In the genomic region with DNA sequence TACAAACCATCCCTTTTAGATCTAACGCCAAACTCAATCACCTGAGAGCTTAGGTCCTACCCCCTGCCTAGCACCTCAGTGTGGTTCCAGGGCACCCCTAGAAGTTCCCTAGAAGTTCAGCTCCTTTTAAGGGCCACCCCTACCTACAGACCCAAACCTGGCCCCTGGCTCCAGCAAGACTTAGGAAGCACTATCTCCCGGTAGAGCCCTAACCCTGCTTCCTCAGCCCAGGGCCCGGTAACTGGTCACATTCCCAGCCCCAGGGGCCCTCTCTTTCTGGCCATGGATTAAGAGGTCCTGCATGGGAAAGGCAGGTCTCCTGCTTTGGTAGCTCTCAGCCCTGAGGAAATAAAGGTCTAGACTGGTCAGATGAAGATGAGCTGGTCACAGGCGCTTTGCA, we compare ENCODE assay signal across 11 mouse cellular contexts. TPM values are rescaled to one million over a fixed set of nuclear protein-coding genes. Genes with fewer than 3 reads are reported as not detected.
DNase-seq lines count a peak whose midpoint lies in the region; ATAC-seq and TF ChIP-seq lines count a peak whose summit lies in the region.
"Had no signal": no experiment of that assay in that cellular context is flagged by ENCODE, and none has a peak within 500 bp of the region (broad histone marks: within the 10 kb centered on the region; RNA-seq: fewer than 3 reads in every experiment).

No protein-coding gene starts in this region.

- ATAC-seq in hindbrain, embryonic 11.5 days (ENCODE audit: low FRiP score): no peak; the same call in 1 of the 2 replicates
- ATAC-seq in liver, embryonic 15.5 days (ENCODE audit: insufficient read depth): no peak
- no peak for ATAC-seq in stomach, postnatal 0 days (ENCODE audit: low FRiP score, low TSS enrichment)
- no peak for ATAC-seq in megakaryocyte progenitor cell, adult 5-6 weeks (replicated peaks; ENCODE audit: poor library complexity)
- no peak for ATAC-seq in inflammation-experienced regulatory T-cells, adult 6 months
- ATAC-seq: Patski had no signal

- H3K27ac ChIP-seq in testis, adult 2 months (ENCODE audit: control insufficient read depth, insufficient read depth, low read depth, low read length): no peak overlapping the region
- peak overlapping the region; percentile 96 for H3K27ac ChIP-seq in hindbrain, embryonic 11.5 days (ENCODE audit: low read depth, low read length)
- H3K27ac ChIP-seq in liver, embryonic 15.5 days (replicated peaks): no peak overlapping the region
- H3K27ac ChIP-seq in stomach, postnatal 0 days (replicated peaks): no peak overlapping the region

- H3K9me3 ChIP-seq in hindbrain, embryonic 11.5 days (ENCODE audit: control insufficient read depth, low read length): no peaks in the 10 kb centered on the region
- no peaks in the 10 kb centered on the region for H3K9me3 ChIP-seq in liver, embryonic 15.5 days (replicated peaks)
- H3K9me3 ChIP-seq in stomach, postnatal 0 days (ENCODE audit: control insufficient read depth, low read length): no peaks in the 10 kb centered on the region

- no peak for TF ChIP-seq CTCF in testis, adult 2 months (IDR thresholded peaks at IDR 0.05; ENCODE audit: control insufficient read depth, insufficient read depth, insufficient replicate concordance, low read depth, low read length)
- no peak for TF ChIP-seq CTCF in stomach, postnatal 0 days (IDR thresholded peaks at IDR 0.05; ENCODE audit: low read depth)

- H3K36me3 ChIP-seq in testis, adult 2 months (ENCODE audit: control insufficient read depth, insufficient read depth, low read length): no peaks in the 10 kb centered on the region
- peaks cover 3% of the 10 kb centered on the region; the same call in 1 of the 2 replicates for H3K36me3 ChIP-seq in hindbrain, embryonic 11.5 days (ENCODE audit: control insufficient read depth, insufficient read depth, low read length)
- H3K36me3 ChIP-seq in liver, embryonic 15.5 days (replicated peaks): no peaks in the 10 kb centered on the region
- H3K36me3 ChIP-seq in stomach, postnatal 0 days (ENCODE audit: control insufficient read depth, insufficient read depth, low read length): no peaks in the 10 kb centered on the region

- TF ChIP-seq POLR2A in testis, adult 2 months (IDR thresholded peaks at IDR 0.05; ENCODE audit: control insufficient read depth, low read depth, low read length): no peak

- peak overlapping the region; percentile 79 for H3K9ac ChIP-seq in hindbrain, embryonic 11.5 days (ENCODE audit: low read depth, low read length)
- H3K9ac ChIP-seq in liver, embryonic 15.5 days: no peak overlapping the region
- peak overlapping the region; percentile 5; the same call in 1 of the 2 replicates for H3K9ac ChIP-seq in stomach, postnatal 0 days (ENCODE audit: low read length)

- peak overlapping the region; percentile 10; the same call in 1 of the 2 replicates for H3K4me3 ChIP-seq in testis, adult 2 months (ENCODE audit: control insufficient read depth, low read depth, low read length)
- H3K4me3 ChIP-seq in hindbrain, embryonic 11.5 days (ENCODE audit: low read depth, low read length): peak overlapping the region; percentile 18
- no peak overlapping the region for H3K4me3 ChIP-seq in liver, embryonic 15.5 days (replicated peaks)
- H3K4me3 ChIP-seq in stomach, postnatal 0 days (ENCODE audit: low read depth, low read length): no peak overlapping the region

- 11% methylated on average over 4 of the region's 4 CpGs for WGBS in hindbrain, embryonic 11.5 days
- WGBS in liver, embryonic 15.5 days (ENCODE audit: insufficient replicate concordance): 29% methylated on average over 4 of the region's 4 CpGs
- WGBS in stomach, postnatal 0 days: 34% methylated on average over 4 of the region's 4 CpGs

- peaks cover 16% of the 10 kb centered on the region for H3K4me1 ChIP-seq in testis, adult 2 months (ENCODE audit: control insufficient read depth, insufficient read depth, low read length)
- peaks cover 22% of the 10 kb centered on the region; the same call in 1 of the 2 replicates for H3K4me1 ChIP-seq in hindbrain, embryonic 11.5 days (replicated peaks; ENCODE audit: control insufficient read depth, insufficient read depth, low read length)
- H3K4me1 ChIP-seq in liver, embryonic 15.5 days (replicated peaks): peaks cover 32% of the 10 kb centered on the region
- H3K4me1 ChIP-seq in stomach, postnatal 0 days (replicated peaks; ENCODE audit: control insufficient read depth, insufficient read depth): peaks cover 7% of the 10 kb centered on the region

- H3K27me3 ChIP-seq in testis, adult 2 months (ENCODE audit: control insufficient read depth, insufficient read depth, low read length): no peaks in the 10 kb centered on the region
- no peaks in the 10 kb centered on the region for H3K27me3 ChIP-seq in hindbrain, embryonic 11.5 days (ENCODE audit: control insufficient read depth, insufficient read depth, low read length)
- H3K27me3 ChIP-seq in liver, embryonic 15.5 days: peaks cover 34% of the 10 kb centered on the region
- H3K27me3 ChIP-seq in stomach, postnatal 0 days (ENCODE audit: control insufficient read depth, insufficient read depth, low read length): no peaks in the 10 kb centered on the region
- H3K27me3 ChIP-seq: Patski had no signal

- TF ChIP-seq EP300 in stomach, postnatal 0 days (optimal IDR thresholded peaks at IDR 0.05): no peak

- no peak for DNase-seq in testis, postnatal 10 days (ENCODE audit: low spot score)
- no peak for DNase-seq in hindbrain, embryonic 11.5 days (ENCODE audit: low spot score)
- no peak for DNase-seq in stomach, postnatal 0 days (ENCODE audit: low spot score)
- DNase-seq in embryo, embryonic 10 days (ENCODE audit: low spot score): no peak
- DNase-seq: kidney, adult 18-20 months had no signal

- peak overlapping the region; percentile 79 for H3K4me2 ChIP-seq in hindbrain, embryonic 11.5 days (replicated peaks; ENCODE audit: low read depth, low read length)
- peak overlapping the region; percentile 43 for H3K4me2 ChIP-seq in liver, embryonic 15.5 days
- peak overlapping the region; percentile 33; the same call in 1 of the 2 replicates for H3K4me2 ChIP-seq in stomach, postnatal 0 days (replicated peaks; ENCODE audit: low read depth)

RNA-seq across cellular contexts. Expression of a gene that starts 5.1 kb away (rescaled TPM):
- polyA plus RNA-seq in testis, adult 2 months (2012; rRNA removed): 1.6 and 2.4 TPM in 2 replicates
- 4.5 and 5.6 TPM in 2 replicates for polyA plus RNA-seq in hindbrain, embryonic 11.5 days (2014; fragmentation: Nextera tagmentation; extraction: Ambion mirVana)
- polyA plus RNA-seq in liver, embryonic 15.5 days (2015; fragmentation: Nextera tagmentation; extraction: Ambion mirVana): 0.31 TPM in 2 replicates
- polyA plus RNA-seq in stomach, postnatal 0 days (2015; fragmentation: Nextera tagmentation; extraction: Ambion mirVana): 2.0 and 4.4 TPM in 2 replicates
- 0.54 and 1.7 TPM in 2 replicates for total RNA-seq in megakaryocyte progenitor cell, adult 5-6 weeks (2015)
- total RNA-seq in megakaryocyte progenitor cell, adult 5-6 weeks (2017): 3.5 TPM in 1 of 2 replicates, not detected in the other
- not detected for polyA plus RNA-seq in inflammation-experienced regulatory T-cells, adult 6 months (2017; shearing (Covaris generic))
- total RNA-seq: liver, adult 2 months had no signal
- polyA plus RNA-seq: liver, adult 2 months had no signal

RNA-seq across cellular contexts. Expression of a gene that starts 32.1 kb away (rescaled TPM):
- 57.2 and 65.0 TPM in 2 replicates for polyA plus RNA-seq in testis, adult 2 months (2012; rRNA removed)
- 0.57 and 0.88 TPM in 2 replicates for polyA plus RNA-seq in hindbrain, embryonic 11.5 days (2014; fragmentation: Nextera tagmentation; extraction: Ambion mirVana)
- 0.25 and 0.41 TPM in 2 replicates for polyA plus RNA-seq in liver, embryonic 15.5 days (2015; fragmentation: Nextera tagmentation; extraction: Ambion mirVana)
- 0.28 and 0.40 TPM in 2 replicates for polyA plus RNA-seq in stomach, postnatal 0 days (2015; fragmentation: Nextera tagmentation; extraction: Ambion mirVana)
- 0.17 and 0.32 TPM in 2 replicates for total RNA-seq in megakaryocyte progenitor cell, adult 5-6 weeks (2015)
- total RNA-seq in megakaryocyte progenitor cell, adult 5-6 weeks (2017): 2.1 and 2.2 TPM in 2 replicates
- polyA plus RNA-seq in inflammation-experienced regulatory T-cells, adult 6 months (2017; shearing (Covaris generic)): 1 to 10 TPM in 2 of 3 experiments, not detected in 1; 1.5 to 1.6 TPM
- total RNA-seq: liver, adult 2 months had no signal

RNA-seq across cellular contexts. Expression of a gene that starts 32.2 kb away (rescaled TPM):
- polyA plus RNA-seq in testis, adult 2 months (2012; rRNA removed): 30.9 and 38.6 TPM in 2 replicates
- 8.5 and 8.8 TPM in 2 replicates for polyA plus RNA-seq in hindbrain, embryonic 11.5 days (2014; fragmentation: Nextera tagmentation; extraction: Ambion mirVana)
- polyA plus RNA-seq in liver, embryonic 15.5 days (2015; fragmentation: Nextera tagmentation; extraction: Ambion mirVana): 5.4 and 5.5 TPM in 2 replicates
- 15.8 and 17.5 TPM in 2 replicates for polyA plus RNA-seq in stomach, postnatal 0 days (2015; fragmentation: Nextera tagmentation; extraction: Ambion mirVana)
- total RNA-seq in megakaryocyte progenitor cell, adult 5-6 weeks (2015): 7.3 and 8.0 TPM in 2 replicates
- total RNA-seq in megakaryocyte progenitor cell, adult 5-6 weeks (2017): 5.7 and 8.0 TPM in 2 replicates
- polyA plus RNA-seq in inflammation-experienced regulatory T-cells, adult 6 months (2017; shearing (Covaris generic)): 10 to 100 TPM; 13.9 to 24.2 (median 21.3) TPM

RNA-seq across cellular contexts. Expression of a gene that starts 54.2 kb away (rescaled TPM):
- 0.07 and 0.14 TPM in 2 replicates for polyA plus RNA-seq in testis, adult 2 months (2012; rRNA removed)
- polyA plus RNA-seq in hindbrain, embryonic 11.5 days (2014; fragmentation: Nextera tagmentation; extraction: Ambion mirVana): 0.17 and 0.23 TPM in 2 replicates
- polyA plus RNA-seq in liver, embryonic 15.5 days (2015; fragmentation: Nextera tagmentation; extraction: Ambion mirVana): not detected in 2 replicates
- 0.11 and 0.21 TPM in 2 replicates for polyA plus RNA-seq in stomach, postnatal 0 days (2015; fragmentation: Nextera tagmentation; extraction: Ambion mirVana)
- 0.05 TPM in 1 of 2 replicates, not detected in the other for total RNA-seq in megakaryocyte progenitor cell, adult 5-6 weeks (2015)
- 0.54 TPM in 1 of 2 replicates, not detected in the other for total RNA-seq in megakaryocyte progenitor cell, adult 5-6 weeks (2017)
- 10 to 100 TPM in 1 of 3 experiments, 1 to 10 TPM in 2; 8.5 to 32.9 (median 8.7) TPM for polyA plus RNA-seq in inflammation-experienced regulatory T-cells, adult 6 months (2017; shearing (Covaris generic))
- total RNA-seq: liver, adult 2 months had no signal

RNA-seq across cellular contexts. Expression of a gene that starts 56.9 kb away (rescaled TPM):
- 16.9 and 17.4 TPM in 2 replicates for polyA plus RNA-seq in testis, adult 2 months (2012; rRNA removed)
- 22.5 and 26.1 TPM in 2 replicates for polyA plus RNA-seq in hindbrain, embryonic 11.5 days (2014; fragmentation: Nextera tagmentation; extraction: Ambion mirVana)
- polyA plus RNA-seq in liver, embryonic 15.5 days (2015; fragmentation: Nextera tagmentation; extraction: Ambion mirVana): 2.0 and 2.5 TPM in 2 replicates
- 8.0 and 9.7 TPM in 2 replicates for polyA plus RNA-seq in stomach, postnatal 0 days (2015; fragmentation: Nextera tagmentation; extraction: Ambion mirVana)
- total RNA-seq in megakaryocyte progenitor cell, adult 5-6 weeks (2015): 3.2 and 3.4 TPM in 2 replicates
- total RNA-seq in megakaryocyte progenitor cell, adult 5-6 weeks (2017): 4.2 and 5.0 TPM in 2 replicates
- polyA plus RNA-seq in inflammation-experienced regulatory T-cells, adult 6 months (2017; shearing (Covaris generic)): 1 to 10 TPM; 2.9 to 4.8 (median 4.4) TPM

Comparison
In these comparisons a context has a peak if more than half of its experiments do, and no peak if none do; other contexts are left out.
1. H3K4me3 ChIP-seq: peak in testis, adult 2 months (single experiment) and hindbrain, embryonic 11.5 days (single experiment); none in liver, embryonic 15.5 days (single experiment) and stomach, postnatal 0 days (single experiment).
2. RNA of a gene that starts 32.1 kb away (polyA plus RNA-seq): 57.2 to 65.0 TPM in testis, adult 2 months; 1.5 to 1.6 TPM in inflammation-experienced regulatory T-cells, adult 6 months, 0.57 to 0.88 TPM in hindbrain, embryonic 11.5 days, 0.28 to 0.40 TPM in stomach, postnatal 0 days and 0.25 to 0.41 TPM in liver, embryonic 15.5 days; every median in the first group is over 10 times any median in the second.
3. Peak in every context shown above with its lines, with median percentiles within 50 percentile points of each other: H3K4me2 ChIP-seq.